Mouse (Mus musculus) ES-Bruce4 (cell line): ENCODE measurements at regions not wholly inside any gene's neighbourhood (a gene's known extent, or its start where the extent isn't known, plus 50 kb on each side); places are given as distances from the start of the nearest gene placed in this dataset.
"Not testable (repeated sequence)": the region's sequence is repeated elsewhere in the genome, so short reads cannot be mapped to it uniquely, and the experiment has no call there.

ENCODE experiments used
- CTCF ChIP-seq: IDR thresholded peaks from one replicate; pipeline ENCODE4 v1.8.1; 2011; ENCODE audit warnings: low read depth, low read length
- POLR2A ChIP-seq: IDR thresholded peaks from one replicate; pipeline ENCODE4 v1.8.1; 2011; ENCODE audit warnings: low read length; ENCODE audit not compliant: insufficient read depth

DNA sequence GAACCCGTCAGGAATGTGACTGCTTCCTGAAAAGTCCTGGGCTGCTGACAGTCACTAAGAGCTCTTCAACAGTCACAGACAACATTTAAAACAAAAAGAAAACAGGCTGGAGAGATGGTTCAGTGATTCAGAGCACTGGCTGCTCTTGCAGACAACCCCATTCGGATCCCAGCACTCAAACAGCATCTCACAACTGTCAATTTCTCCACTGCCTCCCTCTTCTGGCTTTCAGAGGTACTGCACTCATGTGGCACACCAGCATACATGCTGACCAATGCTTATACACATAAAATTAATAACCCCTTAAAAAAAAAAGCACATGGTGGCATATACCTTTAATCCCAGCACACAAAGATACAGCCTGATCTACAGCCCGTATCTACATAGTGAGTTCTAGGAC, 283.7 kb upstream of the Gm21863 start:
- not testable (repeated sequence) for TF ChIP-seq POLR2A
- TF ChIP-seq CTCF = peak; percentile 22
